Mouse (Mus musculus) left cerebral cortex, postnatal 10 days (tissue): ENCODE results near the gene Cfap54. TPM values are rescaled to one million over a fixed set of nuclear protein-coding genes. Genes with fewer than 3 reads are reported as not detected.

Source experiments
- DNase-seq, 2 experiments: peaks; one replicate each; pipeline ENCODE4 v3.0.0; 2021 to 2022; ENCODE audit warnings: low spot score in 2 of 2, mixed read lengths in 1 of 2; ENCODE audit errors: extremely low spot score in 1 of 2
- intact Hi-C: fragments of 180-260 bp; cut with DNase I; formaldehyde crosslinking; loops from one replicate; pipeline ENCODE4 v1.15.1; 2025
- total RNA-seq, 2 experiments: library from RNA; stranded (reverse); gene quantifications; 2 replicates each; pipeline ENCODE4 v1.2.3; 2021

Cfap54 gene
- 10 to 100 TPM; 13.4 to 19.2 TPM for total RNA-seq

GRCm38 (mm10) chr10:93081133-93081779 is at the start of gene Cfap54:
Cfap54 (minus strand) TSS chr10:93081618.
- DNase-seq, result peak; percentile 90 to 94
- intact Hi-C loops, result no loop called here

- no peak for DNase-seq
- intact Hi-C loops, result no loop called here
These were observed 49.1 kb upstream of the Cfap54 start for GRCm38 (mm10) chr10:93130456-93130940.

DNA sequence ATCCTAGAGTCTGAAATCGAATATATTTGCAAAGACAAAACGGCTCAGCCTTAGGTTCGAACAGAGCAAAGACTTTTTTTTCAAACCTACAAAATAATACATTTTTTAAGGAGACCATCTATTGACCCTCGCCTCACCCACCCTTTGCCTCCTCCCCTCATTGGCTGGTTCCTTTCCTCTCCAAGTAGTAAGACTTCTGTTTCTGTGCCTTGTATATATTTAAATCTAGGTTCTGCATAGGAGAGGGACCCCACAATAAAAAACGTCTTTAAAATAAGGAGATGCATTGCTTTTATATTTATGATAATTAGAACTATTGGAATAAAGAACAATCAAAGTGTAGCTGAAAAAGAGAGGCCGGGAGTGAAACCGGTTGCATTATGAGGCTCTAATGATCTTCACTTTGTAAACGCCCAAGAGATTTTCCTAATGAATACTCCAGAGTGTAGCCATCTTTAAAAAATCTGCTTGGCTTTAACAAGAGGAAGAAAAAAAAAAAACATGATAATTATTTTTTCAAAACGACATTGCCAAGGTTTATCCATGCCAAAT is 48.6 kb upstream of the Cfap54 start:
- DNase-seq, result no peak

GRCm38 (mm10) chr10:93129345-93129744 is 47.9 kb upstream of the Cfap54 start:
- intact Hi-C loops, result no loop called here
- no peak for DNase-seq

More for the DNA sequence above, 48.6 kb upstream of the Cfap54 start:
- intact Hi-C loops, result no loop called here

- no peak for DNase-seq
- intact Hi-C loops, result no loop called here
These were observed 47.1 kb upstream of the Cfap54 start for GRCm38 (mm10) chr10:93128566-93128965.

GRCm38 (mm10) chr10:93126025-93126424 is 44.6 kb upstream of the Cfap54 start:
- no peak for DNase-seq
- intact Hi-C loops, result no loop called here

DNA sequence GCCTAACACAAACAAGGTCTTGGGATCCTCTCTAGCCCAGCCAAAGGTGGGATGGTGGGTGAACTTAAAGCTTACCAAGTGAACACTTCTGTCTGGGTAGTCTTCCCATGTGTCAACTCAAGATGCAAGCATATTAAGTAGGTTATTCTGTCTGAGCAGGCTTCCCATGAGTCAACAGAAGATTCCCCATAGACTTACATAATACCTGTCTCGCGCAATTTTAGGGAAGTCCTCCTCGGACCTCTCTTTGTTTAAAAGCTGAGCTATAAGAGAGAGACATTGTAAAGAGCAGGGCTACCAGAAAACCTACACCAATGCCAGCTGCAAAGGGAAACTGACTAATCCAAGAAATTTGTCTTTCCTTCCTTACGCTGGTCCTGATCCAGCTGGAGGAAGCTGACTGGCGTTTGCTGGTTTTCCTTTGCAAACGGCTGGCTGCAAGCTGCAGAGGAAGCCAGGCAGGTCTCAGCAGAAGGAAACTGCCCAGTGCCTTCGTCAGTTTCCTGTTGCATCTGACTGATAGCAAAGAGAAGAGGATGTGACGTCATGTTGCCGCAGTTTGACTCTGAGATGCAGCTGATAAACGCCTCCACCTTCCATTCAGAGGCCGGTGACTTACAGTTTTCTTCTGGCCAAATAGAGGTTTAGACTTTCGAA is 42.7 kb upstream of the Cfap54 start:
- intact Hi-C loops, result no loop called here
- DNase-seq, result peak in 1 of 2 experiments; percentile 77

GRCm38 (mm10) chr10:93123310-93123709 is 41.9 kb upstream of the Cfap54 start:
- DNase-seq, result no peak
- intact Hi-C loops, result no loop called here

- DNase-seq, result no peak
- intact Hi-C loops, result no loop called here
These were observed 41.2 kb upstream of the Cfap54 start for GRCm38 (mm10) chr10:93122399-93123184.

DNA sequence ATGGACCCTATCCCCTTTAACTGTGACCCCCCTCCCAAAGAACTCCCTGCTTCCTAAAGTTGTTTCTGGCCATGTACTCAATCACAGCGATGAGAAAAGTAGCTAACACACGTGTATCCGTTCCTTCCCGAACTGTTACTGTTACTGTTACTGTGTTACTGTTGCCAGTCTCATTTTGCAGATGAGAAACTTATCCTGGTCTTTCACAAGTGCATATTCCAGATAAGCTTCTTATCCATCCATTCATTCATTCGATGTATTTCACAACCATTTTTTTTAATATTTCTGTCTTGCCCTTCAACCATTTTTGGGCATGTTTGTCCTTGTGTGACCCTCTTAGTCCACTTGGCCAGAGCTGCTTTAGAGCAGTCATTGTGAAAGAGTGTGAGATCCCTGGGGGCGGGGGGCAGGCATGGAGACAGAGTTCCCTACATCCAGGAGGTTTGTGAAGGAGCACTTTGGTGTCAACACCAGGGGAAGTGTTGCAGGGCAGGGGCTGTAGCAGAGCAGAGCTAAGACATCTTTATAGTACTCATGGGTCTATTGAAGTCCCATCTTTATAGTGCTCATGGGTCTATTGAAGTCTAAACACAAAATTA is 39.9 kb upstream of the Cfap54 start:
- intact Hi-C loops, result no loop called here
- DNase-seq, result no peak

- intact Hi-C loops, result no loop called here
These were observed 38.4 kb upstream of the Cfap54 start for GRCm38 (mm10) chr10:93119809-93120208.

GRCm38 (mm10) chr10:93116636-93117035 is 35.2 kb upstream of the Cfap54 start:
- no peak for DNase-seq
- intact Hi-C loops, result no loop called here

More at GRCm38 (mm10) chr10:93119809-93120208, 38.4 kb upstream of the Cfap54 start:
- DNase-seq, result peak in 1 of 2 experiments; percentile 50

GRCm38 (mm10) chr10:93115743-93116142 is 34.3 kb upstream of the Cfap54 start:
- DNase-seq, result no peak
- intact Hi-C loops, result no loop called here

GRCm38 (mm10) chr10:93114782-93115181 is 33.4 kb upstream of the Cfap54 start:
- no peak for DNase-seq
- intact Hi-C loops, result no loop called here

DNA sequence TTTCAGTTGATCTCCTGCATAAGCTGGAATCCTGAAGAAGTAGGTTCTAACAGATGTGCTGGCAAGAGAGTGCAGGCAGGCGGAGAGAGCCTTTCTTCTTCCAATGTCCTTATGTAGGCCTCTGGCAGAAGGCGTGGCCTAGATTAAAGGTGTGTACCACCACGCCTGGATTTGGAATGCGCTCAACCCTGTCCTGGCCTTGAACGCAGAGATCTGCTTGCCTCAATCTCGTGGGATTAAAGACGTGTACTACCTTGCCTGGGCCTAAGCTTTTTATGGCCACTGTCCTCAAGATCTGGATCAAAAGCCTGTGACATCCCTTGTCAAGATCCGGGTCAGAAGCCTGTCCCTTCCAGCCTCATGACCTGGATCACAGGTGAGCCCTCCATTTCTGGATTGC is 32.5 kb upstream of the Cfap54 start:
- intact Hi-C loops, result no loop called here
- DNase-seq, result no peak

DNA sequence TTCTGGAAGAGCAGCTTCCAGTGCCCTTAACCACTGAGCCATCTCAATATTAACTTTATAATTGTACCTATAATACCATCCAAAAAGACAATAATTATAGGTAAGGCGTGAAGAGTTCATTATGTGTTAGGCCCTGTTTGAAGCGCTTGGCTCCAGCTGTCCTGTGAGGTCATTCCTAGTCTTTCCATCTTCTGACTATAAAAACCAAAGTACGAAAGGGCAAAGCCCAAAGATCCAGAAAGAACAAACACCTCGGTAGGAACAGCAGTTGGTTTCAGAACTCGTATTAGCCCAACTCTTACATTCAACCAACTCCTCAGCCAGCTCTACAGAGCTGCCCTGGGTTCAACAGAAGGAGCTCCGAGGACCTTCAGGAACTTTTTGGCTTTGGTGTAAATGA is 30.6 kb upstream of the Cfap54 start:
- intact Hi-C loops, result no loop called here
- DNase-seq, result no peak

GRCm38 (mm10) chr10:93111412-93111811 is 30.0 kb upstream of the Cfap54 start:
- DNase-seq, result no peak
- intact Hi-C loops, result no loop called here

GRCm38 (mm10) chr10:93105358-93105757 is 23.9 kb upstream of the Cfap54 start:
- intact Hi-C loops, result no loop called here
- no peak for DNase-seq

DNA sequence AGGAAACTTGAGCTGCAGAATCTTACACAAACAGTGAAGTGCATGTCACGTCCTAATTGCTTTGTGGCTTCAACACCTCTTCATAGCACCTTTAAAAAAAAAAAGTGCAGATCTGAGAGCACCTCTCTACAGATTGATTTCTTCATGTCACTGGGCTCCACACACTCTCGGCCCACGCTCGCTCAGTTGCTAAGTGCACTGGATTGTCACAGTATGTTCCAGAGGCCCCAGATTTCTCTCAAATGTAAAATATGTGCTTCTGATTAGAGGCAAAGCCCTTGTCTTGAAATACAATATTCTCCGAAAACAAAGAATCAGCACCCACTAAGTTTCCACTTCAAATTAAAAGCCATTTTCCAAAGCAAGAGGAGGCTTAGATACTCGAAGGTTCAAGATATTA is 22.9 kb upstream of the Cfap54 start:
- DNase-seq, result no peak
- intact Hi-C loops, result no loop called here
